8 mouse cellular contexts compared by ENCODE assay signal in the genomic region with DNA sequence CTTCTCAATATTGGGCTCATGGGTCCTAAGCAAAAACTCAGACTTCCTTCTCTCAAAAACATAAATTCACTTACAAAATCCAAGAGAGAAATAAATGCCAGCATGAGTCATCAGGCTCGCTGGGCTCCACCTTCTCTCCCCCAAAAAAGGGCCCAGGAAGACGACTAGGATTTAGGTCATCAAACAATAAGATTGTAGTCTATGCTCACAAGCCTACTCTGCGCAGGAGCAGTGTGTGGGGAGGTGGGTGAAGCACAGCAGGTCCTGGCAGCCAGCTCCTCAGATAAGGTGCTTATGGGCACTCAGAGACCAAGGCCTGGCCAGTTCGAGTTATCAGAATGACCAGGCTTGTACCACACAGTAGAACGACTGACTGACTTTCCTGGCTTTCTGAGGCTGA. TPM values are rescaled to one million over a fixed set of nuclear protein-coding genes. Genes with fewer than 3 reads are reported as not detected.
A peak's percentile ranks its signal among the peaks of the same experiment; 100 is the strongest.
DNase-seq lines count a peak whose midpoint lies in the region; ATAC-seq and TF ChIP-seq lines count a peak whose summit lies in the region.
"Had no signal": no experiment of that assay in that cellular context is flagged by ENCODE, and none has a peak within 500 bp of the region (broad histone marks: within the 10 kb centered on the region; RNA-seq: fewer than 3 reads in every experiment).

No protein-coding gene starts in this region.

- H3K9ac ChIP-seq in midbrain, embryonic 13.5 days (replicated peaks) = no peak overlapping the region

- peaks cover 18% of the 10 kb centered on the region for H3K4me1 ChIP-seq in bone marrow, adult 2 months (ENCODE audit: control insufficient read depth, insufficient read depth, low read length)
- H3K4me1 ChIP-seq in heart, embryonic 10.5 days = peaks cover 49% of the 10 kb centered on the region
- H3K4me1 ChIP-seq in midbrain, embryonic 13.5 days (replicated peaks) = peaks cover 26% of the 10 kb centered on the region

- H3K36me3 ChIP-seq in heart, embryonic 10.5 days = peaks cover 47% of the 10 kb centered on the region
- H3K36me3 ChIP-seq in midbrain, embryonic 13.5 days = peaks cover 49% of the 10 kb centered on the region

- H3K4me2 ChIP-seq in midbrain, embryonic 13.5 days (replicated peaks) = no peak overlapping the region

- H3K27me3 ChIP-seq in heart, embryonic 10.5 days (ENCODE audit: insufficient read depth, poor library complexity, severe bottlenecking) = no peaks in the 10 kb centered on the region
- no peaks in the 10 kb centered on the region for H3K27me3 ChIP-seq in midbrain, embryonic 13.5 days

- no peak for TF ChIP-seq CTCF in left cerebral cortex, adult 2 months (IDR thresholded peaks at IDR 0.05)
- TF ChIP-seq CTCF in bone marrow, adult 2 months (IDR thresholded peaks at IDR 0.05; ENCODE audit: control insufficient read depth, insufficient read depth, low read length) = no peak

- no peaks in the 10 kb centered on the region for H3K9me3 ChIP-seq in heart, embryonic 10.5 days
- no peaks in the 10 kb centered on the region for H3K9me3 ChIP-seq in midbrain, embryonic 13.5 days

- TF ChIP-seq POLR2A in bone marrow, adult 2 months (IDR thresholded peaks at IDR 0.05; ENCODE audit: borderline replicate concordance, control insufficient read depth, low read depth, low read length) = no peak

- H3K4me3 ChIP-seq in left cerebral cortex, adult 2 months = no peak overlapping the region
- no peak overlapping the region for H3K4me3 ChIP-seq in bone marrow, adult 2 months (replicated peaks; ENCODE audit: control insufficient read depth, low read depth, low read length)
- no peak overlapping the region for H3K4me3 ChIP-seq in heart, embryonic 10.5 days
- H3K4me3 ChIP-seq in midbrain, embryonic 13.5 days (replicated peaks) = no peak overlapping the region

- peak overlapping the region; percentile 88 for H3K27ac ChIP-seq in left cerebral cortex, adult 2 months
- peak overlapping the region; percentile 27; the same call in 1 of the 2 replicates for H3K27ac ChIP-seq in bone marrow, adult 2 months (ENCODE audit: control insufficient read depth, insufficient read depth, low read depth, low read length, poor library complexity)
- peak overlapping the region; percentile 56; the same call in 1 of the 2 replicates for H3K27ac ChIP-seq in heart, embryonic 10.5 days
- H3K27ac ChIP-seq in midbrain, embryonic 13.5 days = peak overlapping the region; percentile 44; the same call in 1 of the 2 replicates

- intact Hi-C loops in left cerebral cortex, adult 2 months (cut with DNase I) = loop anchor here (2.0 kb wide), 1 partner anchor 16 kb away; no protein-coding TSS in a partner anchor

- WGBS in bone marrow, adult 2 months = 32% methylated on average over 5 of the region's 5 CpGs
- 55% methylated on average over 5 of the region's 5 CpGs for WGBS in heart, embryonic 10.5 days
- WGBS in midbrain, embryonic 13.5 days = 80% methylated on average over 5 of the region's 5 CpGs

- ATAC-seq in midbrain, embryonic 13.5 days = no peak

- DNase-seq in left cerebral cortex, adult 2 months (ENCODE audit: extremely low spot score in 1 of 2, low spot score in 2 of 2) = peak in 1 of 2 experiments; percentile 38
- no peak for DNase-seq in left cerebral cortex, adult 9 months (ENCODE audit: low spot score in 2 of 2)
- no peak for DNase-seq in heart, embryonic 10.5 days (ENCODE audit: low spot score)
- no peak for DNase-seq in layer of hippocampus, postnatal 25 days (ENCODE audit: extremely low spot score in 1 of 2, low spot score in 1 of 2)
- DNase-seq in urinary bladder, postnatal 25 days (ENCODE audit: low spot score) = no peak
- DNase-seq: gastrocnemius, postnatal 10 days had no signal

RNA-seq across cellular contexts. Expression of a gene that starts 6.7 kb away (rescaled TPM):
- not detected for total RNA-seq in left cerebral cortex, adult 2 months (2021)
- polyA plus RNA-seq in bone marrow, adult 2 months (2011; ENCODE audit: insufficient read depth, insufficient read length, low replicate concordance, missing spikeins) = not detected in 2 replicates
- 0.19 and 0.34 TPM in 2 replicates for polyA plus RNA-seq in heart, embryonic 10.5 days (2016; fragmentation: Nextera tagmentation; extraction: Ambion mirVana)
- 0.26 TPM in 1 of 2 replicates, not detected in the other for polyA plus RNA-seq in midbrain, embryonic 13.5 days (2015; fragmentation: Nextera tagmentation; extraction: Ambion mirVana)
- not detected for total RNA-seq in layer of hippocampus, postnatal 25 days (2021)
- total RNA-seq: gastrocnemius, postnatal 10 days had no signal

RNA-seq across cellular contexts. Expression of a gene that starts 8.1 kb away (rescaled TPM):
- total RNA-seq in left cerebral cortex, adult 2 months (2021) = 10 to 100 TPM; 60.5 to 61.7 TPM
- polyA plus RNA-seq in bone marrow, adult 2 months (2011; ENCODE audit: insufficient read depth, insufficient read length, low replicate concordance, missing spikeins) = 7.6 and 16.3 TPM in 2 replicates
- 52.0 and 59.8 TPM in 2 replicates for polyA plus RNA-seq in heart, embryonic 10.5 days (2016; fragmentation: Nextera tagmentation; extraction: Ambion mirVana)
- polyA plus RNA-seq in midbrain, embryonic 13.5 days (2015; fragmentation: Nextera tagmentation; extraction: Ambion mirVana) = 44.5 and 47.7 TPM in 2 replicates
- total RNA-seq in layer of hippocampus, postnatal 25 days (2021) = 10 to 100 TPM; 55.6 to 55.9 TPM

RNA-seq across cellular contexts. Expression of a gene that starts 16.3 kb away (rescaled TPM):
- 1 to 10 TPM; 3.0 to 3.7 TPM for total RNA-seq in left cerebral cortex, adult 2 months (2021)
- polyA plus RNA-seq in bone marrow, adult 2 months (2011; ENCODE audit: insufficient read depth, insufficient read length, low replicate concordance, missing spikeins) = 13.2 and 34.6 TPM in 2 replicates
- polyA plus RNA-seq in heart, embryonic 10.5 days (2016; fragmentation: Nextera tagmentation; extraction: Ambion mirVana) = 1.1 and 2.4 TPM in 2 replicates
- polyA plus RNA-seq in midbrain, embryonic 13.5 days (2015; fragmentation: Nextera tagmentation; extraction: Ambion mirVana) = 2.5 and 2.6 TPM in 2 replicates
- 1 to 10 TPM; 1.4 to 2.1 TPM for total RNA-seq in layer of hippocampus, postnatal 25 days (2021)

RNA-seq across cellular contexts. Expression of a gene that starts 17.7 kb away (rescaled TPM):
- 100 to 1,000 TPM; 139 to 142 TPM for total RNA-seq in left cerebral cortex, adult 2 months (2021)
- 91.8 and 126 TPM in 2 replicates for polyA plus RNA-seq in bone marrow, adult 2 months (2011; ENCODE audit: insufficient read depth, insufficient read length, low replicate concordance, missing spikeins)
- polyA plus RNA-seq in heart, embryonic 10.5 days (2016; fragmentation: Nextera tagmentation; extraction: Ambion mirVana) = 13.7 and 13.9 TPM in 2 replicates
- 27.4 and 29.5 TPM in 2 replicates for polyA plus RNA-seq in midbrain, embryonic 13.5 days (2015; fragmentation: Nextera tagmentation; extraction: Ambion mirVana)
- 100 to 1,000 TPM; 141 to 152 TPM for total RNA-seq in layer of hippocampus, postnatal 25 days (2021)

RNA-seq across cellular contexts. Expression of a gene that starts 28.1 kb away (rescaled TPM):
- total RNA-seq in left cerebral cortex, adult 2 months (2021) = under 1 TPM; 0.16 to 0.26 TPM
- not detected in 2 replicates for polyA plus RNA-seq in bone marrow, adult 2 months (2011; ENCODE audit: insufficient read depth, insufficient read length, low replicate concordance, missing spikeins)
- polyA plus RNA-seq in heart, embryonic 10.5 days (2016; fragmentation: Nextera tagmentation; extraction: Ambion mirVana) = 0.23 and 0.27 TPM in 2 replicates
- polyA plus RNA-seq in midbrain, embryonic 13.5 days (2015; fragmentation: Nextera tagmentation; extraction: Ambion mirVana) = 0.45 and 0.70 TPM in 2 replicates
- total RNA-seq in layer of hippocampus, postnatal 25 days (2021) = under 1 TPM in 1 of 2 experiments, not detected in 1; 0.31 TPM

Comparison
In these comparisons a context has a peak if more than half of its experiments do, and no peak if none do; other contexts are left out.
1. H3K27ac ChIP-seq: peak in every context shown above with its lines; median percentile 88 in left cerebral cortex, adult 2 months; 56 in heart, embryonic 10.5 days; 44 in midbrain, embryonic 13.5 days; 27 in bone marrow, adult 2 months.